Mouse (Mus musculus) megakaryocyte progenitor cell, adult 5-6 weeks (primary cell): ENCODE data around the gene Tef. TPM values are rescaled to one million over a fixed set of nuclear protein-coding genes. Genes with fewer than 3 reads are reported as not detected.

Experiments used
- ATAC-seq: replicated peaks from 2 replicates; pipeline ENCODE4 v1.8.0; 2016; ENCODE audit warnings: mild to moderate bottlenecking, moderate TSS enrichment, inconsistent platforms; ENCODE audit not compliant: poor library complexity
- total RNA-seq, 2 experiments: library from RNA; stranded (forward) in 1 of 2; stranded (reverse) in 1 of 2; fragments of 157-497, 149-512 nt in 1 of 2; fragments of 200-1000 nt in 1 of 2; gene quantifications; 2 replicates each; pipeline versions ENCODE4 v1.2.3 to v1.2.4; 2015 to 2017

Tef gene
- total RNA-seq, 2 experiments from 2014 or later = 4.9 to 11.0 TPM

DNA sequence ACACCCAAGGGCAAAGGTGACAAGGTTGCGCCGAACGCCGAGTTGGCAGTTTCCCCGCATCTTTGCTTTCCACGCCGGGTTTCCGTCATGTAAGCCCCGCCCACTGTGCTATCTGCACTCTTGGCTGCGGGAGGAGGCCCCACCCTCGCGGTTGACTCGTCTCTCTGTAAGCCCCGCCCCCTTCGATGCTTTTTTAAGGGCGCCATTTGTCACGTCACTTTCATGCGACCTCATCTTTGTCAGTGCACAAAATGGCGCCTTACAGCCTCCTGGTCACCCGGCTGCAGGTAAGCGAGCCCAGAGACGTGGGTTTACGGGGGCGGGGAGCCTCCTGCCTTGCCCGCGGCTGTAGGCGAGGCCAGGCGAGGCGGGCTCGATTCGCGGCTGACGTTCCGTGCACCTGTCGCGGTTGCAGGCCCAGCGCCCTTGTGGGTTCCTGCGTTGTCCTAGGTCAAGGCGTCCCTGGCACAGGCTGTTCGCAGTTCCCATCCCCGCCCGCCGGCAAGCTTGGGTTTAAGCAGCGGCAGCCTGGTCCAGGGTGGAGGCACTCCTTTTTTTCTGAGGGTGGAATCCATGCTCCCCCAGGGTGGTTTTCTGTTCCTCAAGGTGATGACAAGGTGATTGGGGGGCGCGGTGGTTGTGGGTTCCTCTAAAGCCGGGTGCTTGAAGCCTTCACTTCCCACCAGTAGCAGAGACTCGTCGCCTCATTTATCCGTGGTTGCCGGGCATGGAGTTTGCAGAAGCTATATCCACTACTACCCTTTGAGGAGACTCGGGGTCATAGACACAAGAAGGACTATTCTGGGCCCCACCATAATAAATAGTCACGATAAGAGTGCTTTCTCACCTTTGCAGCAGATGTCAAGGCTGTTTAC, 70.3 kb downstream of the Tef start, which contains the start of gene Aco2:
TSS of gene Aco2 (plus strand) at position 48 of the 875 bp plus-strand sequence.
- ATAC-seq = peak; percentile 90

Other genes with a start within 250 kb of the Tef start
- 112 and 132 TPM in 2 replicates for gene Ep300, start 217.1 kb upstream of the Tef start, total RNA-seq (2015)
- gene Ep300, start 217.1 kb upstream of the Tef start, total RNA-seq (2017) = 22.4 and 23.7 TPM in 2 replicates
- gene L3mbtl2, start 138.5 kb upstream of the Tef start, total RNA-seq (2015) = 17.3 and 19.9 TPM in 2 replicates
- 30.9 and 35.1 TPM in 2 replicates for gene L3mbtl2, start 138.5 kb upstream of the Tef start, total RNA-seq (2017)
- 0.57 and 0.59 TPM in 2 replicates for gene Chadl, start 105.1 kb upstream of the Tef start, total RNA-seq (2015)
- gene Chadl, start 105.1 kb upstream of the Tef start, total RNA-seq (2017) = not detected in 2 replicates
- gene Zc3h7b, start 57.4 kb upstream of the Tef start, total RNA-seq (2015) = 19.3 and 20.5 TPM in 2 replicates
- gene Zc3h7b, start 57.4 kb upstream of the Tef start, total RNA-seq (2017) = 16.0 and 17.8 TPM in 2 replicates
- 44.1 and 46.9 TPM in 2 replicates for gene Rangap1, start 56.9 kb upstream of the Tef start, total RNA-seq (2015)
- gene Rangap1, start 56.9 kb upstream of the Tef start, total RNA-seq (2017) = 106 and 129 TPM in 2 replicates
- 33.9 and 36.3 TPM in 2 replicates for gene Tob2, start 56.4 kb downstream of the Tef start, total RNA-seq (2015)
- 19.8 and 21.2 TPM in 2 replicates for gene Tob2, start 56.4 kb downstream of the Tef start, total RNA-seq (2017)
- 123 and 128 TPM in 2 replicates for gene Phf5a, start 69.5 kb downstream of the Tef start, total RNA-seq (2015)
- gene Phf5a, start 69.5 kb downstream of the Tef start, total RNA-seq (2017) = 83.2 and 110 TPM in 2 replicates
- 77.3 and 90.7 TPM in 2 replicates for gene Aco2, start 69.9 kb downstream of the Tef start, total RNA-seq (2015)
- gene Aco2, start 69.9 kb downstream of the Tef start, total RNA-seq (2017) = 122 and 130 TPM in 2 replicates
- gene Polr3h, start 123.8 kb downstream of the Tef start, total RNA-seq (2015) = 14.0 and 17.1 TPM in 2 replicates
- 37.6 and 37.7 TPM in 2 replicates for gene Polr3h, start 123.8 kb downstream of the Tef start, total RNA-seq (2017)
- gene Csdc2, start 134.3 kb downstream of the Tef start, total RNA-seq (2015) = not detected in 2 replicates
- gene Csdc2, start 134.3 kb downstream of the Tef start, total RNA-seq (2017) = not detected in 2 replicates
- 22.9 and 23.0 TPM in 2 replicates for gene Pmm1, start 158.5 kb downstream of the Tef start, total RNA-seq (2015)
- 13.2 and 17.0 TPM in 2 replicates for gene Pmm1, start 158.5 kb downstream of the Tef start, total RNA-seq (2017)
- not detected in 2 replicates for gene 1700029P11Rik, start 178.1 kb downstream of the Tef start, total RNA-seq (2015)
- gene 1700029P11Rik, start 178.1 kb downstream of the Tef start, total RNA-seq (2017) = not detected in 2 replicates
- 75.3 and 108 TPM in 2 replicates for gene Xrcc6, start 185.4 kb downstream of the Tef start, total RNA-seq (2015)
- gene Xrcc6, start 185.4 kb downstream of the Tef start, total RNA-seq (2017) = 135 and 249 TPM in 2 replicates
- gene Desi1, start 231.4 kb downstream of the Tef start, total RNA-seq (2015) = 32.6 and 38.4 TPM in 2 replicates
- gene Desi1, start 231.4 kb downstream of the Tef start, total RNA-seq (2017) = 7.1 and 9.2 TPM in 2 replicates
- 235 and 245 TPM in 2 replicates for gene Snu13, start 245.2 kb downstream of the Tef start, total RNA-seq (2015)
- gene Snu13, start 245.2 kb downstream of the Tef start, total RNA-seq (2017) = 201 and 202 TPM in 2 replicates